Mouse (Mus musculus): Measurements from ENCODE around the gene Gm15085. TPM values are rescaled to one million over a fixed set of nuclear protein-coding genes. Genes with fewer than 3 reads are reported as not detected.
"Not testable (repeated sequence)": the region's sequence is repeated elsewhere in the genome, so short reads cannot be mapped to it uniquely, and the experiment has no call there.

The Gm15085 gene
- not detected for total RNA-seq (2021)

DNA sequence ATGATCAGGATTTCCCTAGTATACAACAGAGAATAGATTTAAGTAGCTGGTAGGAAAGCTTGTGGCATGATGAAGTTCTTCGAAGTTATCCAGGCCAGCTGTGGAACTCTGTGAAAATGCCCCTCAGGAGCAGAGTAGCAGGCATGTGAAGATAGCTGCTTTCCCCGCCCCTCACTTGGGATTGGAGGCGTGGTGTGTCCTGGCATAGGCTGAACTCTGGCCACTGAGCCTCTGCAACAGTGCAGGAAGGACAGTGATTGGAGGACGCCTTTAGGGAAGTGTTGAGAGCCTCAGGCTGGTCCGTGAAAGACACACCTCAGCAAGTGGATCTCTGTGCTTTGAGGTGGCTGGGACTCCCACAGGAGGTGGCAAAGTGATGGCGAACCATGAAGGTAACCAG, at the start of gene Gm15085:
Gm15085 (plus strand) TSS at position 301 of the 400 bp plus-strand sequence.
- DNase-seq: not testable (repeated sequence)

Other genes with a start within 250 kb of the Gm15085 start
- not detected for gene Gm15093, start 175.2 kb upstream of the Gm15085 start, total RNA-seq (2021)
- not detected for gene Gm10439, start 147.0 kb downstream of the Gm15085 start, total RNA-seq (2021)